Comparison of ENCODE assay signal across 9 mouse cellular contexts in the genomic region with DNA sequence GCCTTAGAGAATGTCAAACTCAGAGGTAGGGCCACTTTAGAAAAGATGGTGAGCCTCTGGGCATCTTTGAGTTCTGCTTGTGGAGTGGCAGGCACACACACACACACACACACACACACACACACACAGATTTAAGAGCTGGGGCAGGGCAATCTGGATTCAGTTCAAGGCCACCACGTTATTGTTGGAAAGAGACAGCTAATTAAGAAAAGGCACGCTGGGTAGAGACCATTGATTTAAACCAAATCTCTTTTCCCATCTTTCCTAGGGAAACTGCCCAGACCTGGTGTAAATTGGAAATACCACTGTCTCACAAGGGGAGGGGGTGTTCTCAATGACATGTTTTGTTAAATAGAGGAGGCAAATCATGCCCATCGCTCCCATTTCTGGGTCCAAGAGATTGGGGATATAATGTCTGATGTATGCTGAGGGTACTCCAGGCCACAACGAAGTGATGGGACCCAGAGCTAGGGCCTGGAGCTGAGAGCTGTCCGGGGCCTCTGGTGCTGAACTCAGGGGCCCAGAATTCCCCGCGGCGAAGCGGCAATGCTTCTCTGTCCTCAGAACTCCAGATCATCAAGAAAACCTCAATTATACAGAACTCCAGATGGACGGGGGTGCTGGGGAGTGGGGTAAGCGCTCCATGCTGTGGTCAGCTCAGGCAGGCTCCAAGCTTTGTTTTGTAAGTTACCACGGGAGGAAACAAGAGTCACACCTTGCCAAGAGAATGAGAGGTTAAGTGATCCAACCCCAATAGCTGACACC. TPM values are rescaled to one million over a fixed set of nuclear protein-coding genes. Genes with fewer than 3 reads are reported as not detected.
A peak's percentile ranks its signal among the peaks of the same experiment; 100 is the strongest.
DNase-seq lines count a peak whose midpoint lies in the region.
"Had no signal": no experiment of that assay in that cellular context is flagged by ENCODE, and none has a peak within 500 bp of the region (broad histone marks: within the 10 kb centered on the region; RNA-seq: fewer than 3 reads in every experiment).

No protein-coding gene starts in this region.

- H3K27ac ChIP-seq in embryonic facial prominence, embryonic 10.5 days (replicated peaks): no peak overlapping the region
- H3K27ac ChIP-seq: liver, embryonic 15.5 days had no signal

- peaks cover 26% of the 10 kb centered on the region for H3K4me1 ChIP-seq in embryonic facial prominence, embryonic 10.5 days
- H3K4me1 ChIP-seq: liver, embryonic 15.5 days had no signal

- H3K36me3 ChIP-seq in embryonic facial prominence, embryonic 10.5 days (replicated peaks): no peaks in the 10 kb centered on the region
- H3K36me3 ChIP-seq: liver, embryonic 15.5 days had no signal

- DNase-seq in layer of hippocampus, postnatal 10 days (ENCODE audit: low spot score in 2 of 2): peak; percentile 55 to 63
- no peak for DNase-seq in layer of hippocampus, postnatal 36 days
- peak; percentile 52 for DNase-seq in cerebellum, adult 11-12 months
- peak; percentile 78 for DNase-seq in embryonic facial prominence, embryonic 10.5 days (ENCODE audit: low spot score)
- DNase-seq in mesoderm, embryonic 11.5 days (ENCODE audit: low read depth, low spot score): peak; percentile 65
- no peak for DNase-seq in urinary bladder, adult 18-20 months (ENCODE audit: low spot score in 2 of 2)
- DNase-seq in frontal cortex, adult 2 months (ENCODE audit: extremely low spot score in 1 of 2, low spot score in 1 of 2): no peak
- no peak for DNase-seq in layer of hippocampus, adult 9-11 months

- peak overlapping the region; percentile 56; the same call in 1 of the 2 replicates for H3K4me3 ChIP-seq in embryonic facial prominence, embryonic 10.5 days
- H3K4me3 ChIP-seq: liver, embryonic 15.5 days had no signal

- H3K27me3 ChIP-seq in embryonic facial prominence, embryonic 10.5 days (replicated peaks; ENCODE audit: low read depth, poor library complexity, severe bottlenecking): peaks cover 74% of the 10 kb centered on the region

- no peaks in the 10 kb centered on the region for H3K9me3 ChIP-seq in embryonic facial prominence, embryonic 10.5 days
- H3K9me3 ChIP-seq: liver, embryonic 15.5 days had no signal

- WGBS in embryonic facial prominence, embryonic 10.5 days: 10% methylated on average over 12 of the region's 12 CpGs

RNA-seq across cellular contexts. Expression of gene Sez6l, which starts 1.7 kb away (rescaled TPM):
- total RNA-seq in layer of hippocampus, postnatal 10 days (2021): 100 to 1,000 TPM; 192 TPM
- total RNA-seq in layer of hippocampus, postnatal 36 days (2021): 100 to 1,000 TPM; 224 to 226 TPM
- polyA plus RNA-seq in embryonic facial prominence, embryonic 10.5 days (2016; fragmentation: Nextera tagmentation; extraction: Ambion mirVana): 0.63 and 0.75 TPM in 2 replicates
- polyA plus RNA-seq in frontal cortex, adult 2 months (2012; rRNA removed): 82.2 and 82.5 TPM in 2 replicates

Comparison
In these comparisons a context has a peak if more than half of its experiments do, and no peak if none do; other contexts are left out.
1. DNase-seq: peak in layer of hippocampus, postnatal 10 days (2 of 2), cerebellum, adult 11-12 months (single experiment), embryonic facial prominence, embryonic 10.5 days (single experiment) and mesoderm, embryonic 11.5 days (single experiment); none in layer of hippocampus, postnatal 36 days (0 of 2), urinary bladder, adult 18-20 months (0 of 2), frontal cortex, adult 2 months (0 of 2) and layer of hippocampus, adult 9-11 months (single experiment).